Mouse (Mus musculus) urinary bladder, postnatal 10 days (tissue): ENCODE data around the gene Sprr2a3.
"Not testable (repeated sequence)": the region's sequence is repeated elsewhere in the genome, so short reads cannot be mapped to it uniquely, and the experiment has no call there.

Experiments
- DNase-seq: peaks from one replicate; pipeline ENCODE4 v3.0.0; 2022; ENCODE audit warnings: low spot score

The Sprr2a3 gene

DNA sequence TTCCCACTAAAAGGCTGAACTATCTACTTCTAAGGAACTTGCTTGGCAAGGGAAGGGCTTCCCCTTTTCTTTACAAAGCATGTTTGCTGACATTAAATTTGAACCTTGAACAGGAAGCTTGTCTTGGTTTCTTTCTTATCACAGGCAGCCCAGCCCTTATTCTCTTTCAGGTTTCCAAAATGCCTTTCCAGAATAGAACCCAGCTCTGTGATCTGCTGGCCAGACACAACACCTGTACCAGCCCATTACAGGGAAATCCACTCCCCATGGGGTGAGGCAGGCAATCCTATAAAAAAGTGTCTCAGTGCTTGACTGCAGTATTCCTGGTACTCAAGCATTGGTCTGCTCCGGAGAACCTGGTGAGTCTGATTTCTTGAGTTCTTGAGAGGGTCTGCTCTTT is at the start of gene Sprr2a3:
Sprr2a3 (plus strand) TSS at position 317 of the 400 bp plus-strand sequence.
- DNase-seq = not testable (repeated sequence)

GRCm38 (mm10) chr3:92236463-92237189 is 48.6 kb upstream of the Sprr2a3 start:
- DNase-seq = not testable (repeated sequence)

DNA sequence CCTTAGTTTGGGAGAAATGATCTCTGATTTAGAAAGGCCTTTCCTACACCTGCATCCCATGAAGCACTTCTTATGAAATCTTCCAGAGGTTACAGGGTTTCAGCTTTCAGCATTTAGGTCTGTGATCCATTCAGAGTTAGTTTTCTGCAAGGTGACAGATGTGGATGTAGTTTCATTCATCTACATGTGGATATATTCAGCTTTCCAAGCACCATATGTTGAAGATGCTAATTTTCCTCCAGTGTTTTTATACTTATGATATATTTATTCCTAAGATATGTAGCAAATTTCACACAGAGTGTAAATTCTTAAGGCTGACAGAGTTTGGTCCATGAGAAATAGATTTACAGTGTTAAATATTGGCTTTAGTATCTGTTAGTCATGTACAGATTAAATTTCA is 46.5 kb upstream of the Sprr2a3 start:
- DNase-seq = not testable (repeated sequence)

GRCm38 (mm10) chr3:92239197-92239596 is 46.0 kb upstream of the Sprr2a3 start:
- not testable (repeated sequence) for DNase-seq

GRCm38 (mm10) chr3:92244833-92245232 is 40.4 kb upstream of the Sprr2a3 start:
- not testable (repeated sequence) for DNase-seq

GRCm38 (mm10) chr3:92246245-92246644 is 39.0 kb upstream of the Sprr2a3 start:
- not testable (repeated sequence) for DNase-seq

- not testable (repeated sequence) for DNase-seq
Measured at GRCm38 (mm10) chr3:92248494-92248893, 36.7 kb upstream of the Sprr2a3 start.

DNA sequence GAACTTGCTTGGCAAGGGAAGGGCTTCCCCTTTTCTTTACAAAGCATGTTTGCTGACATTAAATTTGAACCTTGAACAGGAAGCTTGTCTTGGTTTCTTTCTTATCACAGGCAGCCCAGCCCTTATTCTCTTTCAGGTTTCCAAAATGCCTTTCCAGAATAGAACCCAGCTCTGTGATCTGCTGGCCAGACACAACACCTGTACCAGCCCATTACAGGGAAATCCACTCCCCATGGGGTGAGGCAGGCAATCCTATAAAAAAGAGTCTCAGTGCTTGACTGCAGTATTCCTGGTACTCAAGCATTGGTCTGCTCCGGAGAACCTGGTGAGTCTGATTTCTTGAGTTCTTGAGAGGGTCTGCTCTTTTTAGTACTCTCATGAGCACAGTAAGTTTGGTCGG is 34.8 kb upstream of the Sprr2a3 start:
- not testable (repeated sequence) for DNase-seq

DNA sequence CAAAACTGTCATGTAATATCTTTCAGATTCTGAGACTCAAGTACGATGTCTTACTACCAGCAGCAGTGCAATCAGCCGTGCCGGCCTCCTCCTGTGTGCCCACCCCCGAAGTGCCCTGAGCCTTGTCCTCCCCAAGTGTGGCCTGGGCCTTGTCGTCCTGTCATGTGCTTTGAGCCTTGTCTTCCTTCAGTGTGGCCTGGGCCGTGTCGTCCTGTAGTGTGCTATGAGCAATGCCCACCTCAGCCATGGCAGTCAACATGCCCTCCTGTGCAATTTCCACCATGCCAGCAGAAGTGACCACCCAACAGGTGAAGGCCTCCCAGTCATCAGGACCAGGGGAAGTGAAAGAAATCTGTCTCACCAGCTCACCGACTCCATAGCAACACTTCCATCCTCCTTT is 31.4 kb upstream of the Sprr2a3 start:
- DNase-seq = not testable (repeated sequence)

- not testable (repeated sequence) for DNase-seq
Measured at GRCm38 (mm10) chr3:92258526-92258925, 26.7 kb upstream of the Sprr2a3 start.

DNA sequence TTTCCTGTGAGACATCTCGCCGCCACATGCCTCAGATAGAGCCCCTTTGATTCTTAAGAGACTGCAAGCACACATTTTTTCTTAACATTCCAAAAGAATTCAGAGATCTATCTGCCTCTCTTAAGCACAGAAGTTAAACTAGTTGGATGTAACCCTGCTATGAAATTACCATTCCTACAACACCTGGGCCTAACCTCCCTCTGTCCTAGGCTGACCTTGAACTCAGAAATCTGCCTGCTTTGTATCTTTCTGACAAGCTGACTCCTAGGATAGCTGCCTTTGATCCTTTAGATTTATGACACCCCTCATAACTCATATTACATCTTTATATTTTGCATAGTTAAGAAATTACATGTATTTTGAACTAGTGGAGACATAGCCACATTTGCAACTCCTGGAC is 21.8 kb upstream of the Sprr2a3 start:
- not testable (repeated sequence) for DNase-seq

GRCm38 (mm10) chr3:92271414-92271985 is 13.7 kb upstream of the Sprr2a3 start:
- DNase-seq = not testable (repeated sequence)

DNA sequence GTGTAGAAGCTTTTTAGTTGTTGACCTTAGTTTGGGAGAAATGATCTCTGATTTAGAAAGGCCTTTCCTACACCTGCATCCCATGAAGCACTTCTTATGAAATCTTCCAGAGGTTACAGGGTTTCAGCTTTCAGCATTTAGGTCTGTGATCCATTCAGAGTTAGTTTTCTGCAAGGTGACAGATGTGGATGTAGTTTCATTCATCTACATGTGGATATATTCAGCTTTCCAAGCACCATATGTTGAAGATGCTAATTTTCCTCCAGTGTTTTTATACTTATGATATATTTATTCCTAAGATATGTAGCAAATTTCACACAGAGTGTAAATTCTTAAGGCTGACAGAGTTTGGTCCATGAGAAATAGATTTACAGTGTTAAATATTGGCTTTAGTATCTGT is 11.7 kb upstream of the Sprr2a3 start:
- DNase-seq = not testable (repeated sequence)

DNA sequence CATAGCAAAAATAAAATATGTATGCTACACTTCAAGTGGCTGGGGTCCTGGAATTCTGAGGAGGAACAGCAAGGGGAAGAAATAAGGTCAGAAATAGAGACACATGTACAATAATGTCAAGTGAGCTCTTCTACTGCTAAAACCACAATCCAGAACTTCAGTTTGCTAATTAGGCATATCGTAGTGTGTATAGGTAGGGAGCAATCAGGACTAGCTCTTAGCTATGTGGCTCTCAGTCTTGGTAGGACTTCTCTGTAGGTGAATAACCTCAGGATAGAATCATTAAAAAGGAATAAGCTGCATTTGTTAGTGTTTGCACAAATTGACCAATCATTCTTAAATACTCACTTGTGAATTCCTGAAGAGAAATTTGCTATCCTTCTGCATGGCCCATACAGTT is 11.2 kb upstream of the Sprr2a3 start:
- not testable (repeated sequence) for DNase-seq

DNA sequence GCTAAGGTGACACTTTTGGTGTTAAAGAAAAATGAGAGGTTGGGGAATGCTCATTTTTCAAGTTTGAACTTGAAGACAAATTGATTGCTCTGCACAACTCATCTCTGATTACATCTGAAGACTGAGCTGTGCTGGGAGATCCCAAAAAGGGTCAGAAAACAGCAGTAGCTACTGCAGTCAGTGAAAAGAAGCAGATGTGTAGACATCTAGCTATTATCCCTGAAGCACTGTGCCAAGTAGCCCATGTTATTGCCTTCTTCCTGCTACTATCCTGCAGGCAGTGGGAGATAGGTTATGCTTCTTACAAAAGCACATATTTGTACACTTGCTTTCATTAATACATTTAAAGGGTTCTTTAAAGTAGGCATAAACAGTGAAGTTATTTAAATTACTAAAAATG is 5.6 kb upstream of the Sprr2a3 start:
- not testable (repeated sequence) for DNase-seq

- DNase-seq = not testable (repeated sequence)
Measured at GRCm38 (mm10) chr3:92280963-92281606, 4.1 kb upstream of the Sprr2a3 start.

DNA sequence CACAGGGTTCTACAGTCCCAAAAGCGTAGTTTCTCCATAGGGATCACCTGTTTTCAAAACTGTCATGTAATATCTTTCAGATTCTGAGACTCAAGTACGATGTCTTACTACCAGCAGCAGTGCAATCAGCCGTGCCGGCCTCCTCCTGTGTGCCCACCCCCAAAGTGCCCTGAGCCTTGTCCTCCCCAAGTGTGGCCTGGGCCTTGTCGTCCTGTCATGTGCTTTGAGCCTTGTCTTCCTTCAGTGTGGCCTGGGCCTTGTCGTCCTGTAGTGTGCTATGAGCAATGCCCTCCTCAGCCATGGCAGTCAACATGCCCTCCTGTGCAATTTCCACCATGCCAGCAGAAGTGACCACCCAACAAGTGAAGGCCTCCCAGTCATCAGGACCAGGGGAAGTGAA is 3.3 kb downstream of the Sprr2a3 start:
- DNase-seq = not testable (repeated sequence)

DNA sequence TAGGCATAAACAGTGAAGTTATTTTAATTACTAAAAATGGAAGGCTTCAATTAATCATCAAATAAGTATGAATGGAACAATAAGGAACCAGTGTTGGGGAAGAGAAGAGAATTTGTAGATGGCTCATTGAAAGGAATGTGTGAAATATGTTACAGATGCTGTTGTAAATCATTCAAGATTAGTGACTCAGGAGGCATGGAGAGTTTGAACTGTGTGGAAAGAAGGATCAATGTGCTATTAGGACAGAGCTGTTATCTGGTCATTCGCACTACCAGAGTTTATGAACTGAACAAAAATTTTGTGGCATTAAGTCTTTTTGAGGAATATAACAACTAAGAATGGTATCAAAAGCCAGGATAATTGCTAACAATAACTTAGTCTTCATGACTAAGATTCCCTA is 22.2 kb downstream of the Sprr2a3 start:
- DNase-seq = no peak

GRCm38 (mm10) chr3:92316320-92316719 is 31.1 kb downstream of the Sprr2a3 start, which contains the start of gene Sprr2b:
Gene Sprr2b (plus strand): TSS chr3:92316620.
- DNase-seq = no peak

DNA sequence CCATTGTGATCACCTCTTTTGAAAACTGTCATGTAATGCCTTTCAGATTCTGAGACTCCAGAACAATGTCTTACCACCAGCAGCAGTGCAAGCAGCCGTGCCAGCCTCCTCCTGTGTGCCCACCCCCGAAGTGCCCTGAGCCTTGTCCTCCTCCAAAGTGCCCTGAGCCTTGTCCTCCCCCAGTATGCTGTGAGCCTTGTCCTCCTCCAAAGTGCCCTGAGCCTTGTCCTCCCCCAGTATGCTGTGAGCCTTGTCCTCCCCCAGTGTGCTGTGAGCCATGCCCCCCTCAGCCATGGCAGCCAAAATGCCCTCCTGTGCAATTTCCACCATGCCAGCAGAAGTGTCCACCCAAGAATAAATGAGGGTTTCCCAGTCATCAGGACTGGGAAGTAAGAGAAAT is 32.2 kb downstream of the Sprr2a3 start:
- no peak for DNase-seq

- DNase-seq = no peak
Measured at GRCm38 (mm10) chr3:92336278-92336677, 51.1 kb downstream of the Sprr2a3 start.

DNA sequence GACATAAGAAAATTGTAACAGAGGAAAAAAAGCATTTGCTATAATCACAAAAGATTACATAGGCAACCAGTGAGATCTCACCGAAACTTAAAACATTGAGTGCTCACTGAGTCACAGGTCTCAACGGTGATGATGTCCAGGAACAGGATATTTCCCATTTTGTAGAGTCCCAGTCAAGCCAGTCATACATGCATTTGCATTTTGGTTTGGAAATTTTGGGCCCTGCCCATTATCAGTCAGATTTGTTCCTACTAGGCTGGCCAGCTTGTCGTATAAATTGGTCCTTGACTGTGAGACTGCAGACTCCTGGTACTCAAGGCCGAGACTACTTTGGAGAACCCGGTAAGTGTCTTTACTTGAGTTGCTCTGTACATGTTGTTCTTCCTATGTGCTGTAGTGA is 53.6 kb downstream of the Sprr2a3 start, which contains the start of gene Sprr2d:
Sprr2d (plus strand) TSS at position 301 of the 400 bp plus-strand sequence.
- DNase-seq = no peak
